Mouse (Mus musculus): ENCODE data around the gene Acsf3.

DNA sequence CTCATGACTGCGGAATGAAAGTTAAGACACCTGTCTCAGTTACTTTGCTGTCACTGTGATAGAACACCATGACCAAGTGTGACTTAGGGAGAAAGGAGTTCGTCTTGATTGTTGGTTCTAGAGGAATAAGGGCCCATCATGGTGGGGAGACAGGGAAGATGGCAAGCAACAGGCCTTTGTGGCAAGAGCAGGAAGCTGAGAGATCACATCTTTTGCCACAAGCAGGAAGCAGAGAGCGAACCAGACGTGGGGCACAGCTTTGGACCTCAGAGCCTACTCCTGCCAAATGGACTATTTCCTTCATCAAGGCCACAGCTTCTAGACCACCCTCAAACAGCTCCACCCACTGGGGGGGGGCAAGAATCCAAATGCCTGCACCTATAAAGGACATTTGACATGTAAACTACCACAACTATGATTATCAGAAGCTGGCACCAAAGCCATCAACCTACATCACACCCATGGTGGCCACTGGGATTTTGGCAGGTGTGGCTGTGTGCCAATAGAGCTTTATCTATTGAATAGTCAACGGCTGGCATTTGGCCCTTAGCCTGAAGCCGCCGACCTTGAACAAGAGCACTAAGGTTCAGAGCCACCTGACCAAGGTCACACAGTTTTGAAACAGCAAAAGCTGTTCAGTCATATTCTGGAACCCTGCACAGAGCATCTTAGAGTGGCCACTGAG lies 10.4 kb upstream of the Acsf3 start:
- TF ChIP-seq POLR2A (IDR thresholded peaks at IDR 0.05; ENCODE audit: low read depth, low read length) (no peak), CTCF (IDR thresholded peaks at IDR 0.05; ENCODE audit: extremely low read depth, insufficient read length, insufficient replicate concordance, low read depth, low read length) (no peak)
